Mouse (Mus musculus) ES-Bruce4 (cell line): ENCODE results near the gene Tex14.
A peak's percentile ranks its signal among the peaks of the same experiment; 100 is the strongest.

Experiments
- CTCF ChIP-seq: IDR thresholded peaks from one replicate; pipeline ENCODE4 v1.8.1; 2011; ENCODE audit warnings: low read depth, low read length
- POLR2A ChIP-seq: IDR thresholded peaks from one replicate; pipeline ENCODE4 v1.8.1; 2011; ENCODE audit warnings: low read length; ENCODE audit not compliant: insufficient read depth

DNA sequence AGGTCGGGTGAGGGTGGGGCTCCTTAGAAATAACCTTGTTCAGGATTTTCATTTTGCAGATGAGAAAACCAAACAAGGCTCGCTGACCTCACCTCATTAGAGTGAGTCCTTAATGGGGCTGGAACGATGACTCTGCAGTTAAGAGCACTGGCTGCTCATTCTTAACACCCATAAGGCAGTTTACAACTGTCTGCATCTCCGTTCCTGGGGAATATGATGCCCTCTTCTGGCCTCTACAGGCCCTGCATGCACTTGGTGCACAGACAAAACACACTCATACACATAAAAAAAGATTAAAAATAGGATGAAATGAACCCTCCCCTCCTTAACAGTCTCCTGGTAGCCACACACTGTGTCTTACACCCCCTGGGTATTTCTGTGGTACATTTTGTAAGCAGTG is 123.1 kb downstream of the Tex14 start:
- TF ChIP-seq POLR2A (no peak), CTCF (peak; percentile 58)
